Mouse (Mus musculus) ES-Bruce4 (cell line): ENCODE data around the gene Shb.

Source experiments
- CTCF ChIP-seq: IDR thresholded peaks from one replicate; pipeline ENCODE4 v1.8.1; 2011; ENCODE audit warnings: low read depth, low read length
- EP300 ChIP-seq: IDR thresholded peaks from 2 replicates; pipeline ENCODE4 v1.6.1; 2011; ENCODE audit warnings: low read depth, low read length; ENCODE audit not compliant: insufficient read depth

DNA sequence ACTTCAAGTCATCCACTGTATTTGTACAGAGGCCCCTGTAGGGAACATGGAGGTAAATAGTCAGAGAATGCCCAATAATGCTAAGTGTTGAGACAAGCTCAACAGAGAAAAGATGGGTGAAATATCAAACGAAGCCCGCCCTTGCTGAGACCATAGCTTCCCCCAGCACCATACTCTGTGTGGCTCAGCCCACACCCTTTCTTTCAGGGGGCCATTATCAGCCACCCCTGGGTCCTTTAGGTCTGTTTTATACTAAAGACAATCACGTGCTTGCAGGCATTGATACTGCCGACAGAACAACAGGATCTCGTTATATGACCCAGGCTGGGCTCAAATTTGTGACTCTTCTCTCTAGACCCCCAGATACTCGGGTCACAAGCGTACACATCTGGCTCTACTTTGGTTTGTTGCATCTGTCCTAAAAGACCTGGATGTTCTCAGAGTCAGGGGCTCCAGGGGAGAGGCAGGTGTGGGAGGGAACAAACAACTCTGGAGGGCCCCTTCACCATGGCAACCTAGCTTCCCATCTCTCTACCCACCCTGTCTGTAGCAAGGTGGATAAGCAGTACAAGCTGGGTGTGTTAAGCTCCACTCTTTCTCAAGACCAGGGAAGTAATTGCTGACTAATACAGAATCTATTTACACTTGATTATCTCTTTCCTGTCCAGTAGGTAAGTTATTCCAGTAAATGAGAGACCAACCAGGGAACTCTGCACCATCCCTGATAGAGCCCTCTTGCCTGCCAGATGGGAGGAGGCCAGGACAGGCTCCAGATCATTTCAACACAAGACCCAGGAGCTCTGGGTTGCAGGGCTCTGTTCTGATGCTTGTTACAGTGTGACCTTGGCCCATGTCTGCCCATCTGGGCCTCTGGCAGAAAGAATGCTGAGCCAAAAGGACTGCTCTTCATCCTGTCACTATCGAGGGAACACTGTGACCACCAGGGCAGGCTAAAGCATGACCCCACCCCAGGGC is 48.7 kb downstream of the Shb start:
- TF ChIP-seq CTCF (no peak), EP300 (no peak)
